Mouse (Mus musculus): ENCODE results near the gene Ngef.

DNA sequence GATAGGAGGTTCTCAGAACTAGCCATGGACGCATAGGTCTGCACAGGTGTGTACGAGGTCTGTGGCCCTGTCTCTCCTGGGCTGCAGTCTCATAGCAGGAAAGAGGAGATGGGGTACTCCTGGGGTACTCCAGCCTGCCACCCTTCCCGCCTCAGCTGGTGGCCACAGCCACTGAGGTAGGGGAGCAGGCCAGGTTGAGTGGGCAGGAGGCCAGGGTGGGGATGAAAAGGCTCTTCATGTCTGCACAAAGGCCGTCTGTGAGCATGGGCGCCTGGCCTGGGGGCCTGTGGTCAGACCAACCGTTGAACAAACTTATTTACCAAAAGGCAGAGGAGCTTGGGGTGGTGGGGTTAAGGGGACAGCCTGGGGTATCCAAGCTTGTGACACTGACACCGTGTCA lies 101.8 kb downstream of the Ngef start:
- no peak for TF ChIP-seq POLR2A (IDR thresholded peaks at IDR 0.05; ENCODE audit: insufficient read depth, low read depth, low read length)
- TF ChIP-seq EP300 (IDR thresholded peaks at IDR 0.05; ENCODE audit: insufficient read depth, low read depth, low read length), result no peak
- TF ChIP-seq CTCF (IDR thresholded peaks at IDR 0.05), result no peak

All from heart, adult 2 months (tissue).